Mouse (Mus musculus): ENCODE measurements around the gene Nup153. TPM values are rescaled to one million over a fixed set of nuclear protein-coding genes. Genes with fewer than 3 reads are reported as not detected.

Gene Nup153
- polyA plus RNA-seq, 1 experiment from 2014 or later = 38.0 TPM

DNA sequence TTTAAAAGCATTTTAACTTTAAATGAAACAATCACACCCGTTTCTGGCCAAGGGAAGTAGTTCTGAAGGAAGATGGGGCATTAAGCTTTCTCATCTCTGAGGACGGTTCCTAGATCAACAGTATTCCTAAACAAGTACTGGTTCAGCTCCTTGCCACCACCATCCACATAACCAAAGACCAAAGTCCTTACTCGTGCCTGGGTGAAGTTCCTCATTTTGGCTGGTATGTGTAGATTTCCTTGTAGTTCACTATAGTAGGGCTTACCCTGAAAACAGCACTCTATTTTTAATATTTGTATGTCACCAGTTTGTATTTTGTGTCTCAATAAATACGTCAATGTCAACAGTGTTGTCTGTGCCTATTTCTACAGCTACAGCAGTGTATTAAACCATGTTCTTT, 50.0 kb downstream of the Nup153 start:
- Histone ChIP-seq H3K27me3 (ENCODE audit: control insufficient read depth, insufficient read depth, low read length) (no peaks in the 10 kb centered on the region), H3K9me3 (ENCODE audit: control insufficient read depth, low read depth, low read length) (no peaks in the 10 kb centered on the region), H3K4me1 (ENCODE audit: control insufficient read depth, insufficient read depth, low read length) (no peaks in the 10 kb centered on the region), H3K4me2 (replicated peaks; ENCODE audit: low read depth, low read length) (no peak overlapping the region), H3K9ac (replicated peaks; ENCODE audit: low read depth, low read length) (no peak overlapping the region), H3K36me3 (ENCODE audit: control insufficient read depth, insufficient read depth, low read length) (peaks cover 45% of the 10 kb centered on the region), H3K4me3 (ENCODE audit: low read depth, low read length) (no peak overlapping the region), H3K27ac (ENCODE audit: low read length) (no peak overlapping the region)
- 83% methylated on average over 4 of the region's 4 CpGs for WGBS
- ATAC-seq (ENCODE audit: insufficient number of reproducible peaks, insufficient read depth, low FRiP score, low read depth) = no peak

DNA sequence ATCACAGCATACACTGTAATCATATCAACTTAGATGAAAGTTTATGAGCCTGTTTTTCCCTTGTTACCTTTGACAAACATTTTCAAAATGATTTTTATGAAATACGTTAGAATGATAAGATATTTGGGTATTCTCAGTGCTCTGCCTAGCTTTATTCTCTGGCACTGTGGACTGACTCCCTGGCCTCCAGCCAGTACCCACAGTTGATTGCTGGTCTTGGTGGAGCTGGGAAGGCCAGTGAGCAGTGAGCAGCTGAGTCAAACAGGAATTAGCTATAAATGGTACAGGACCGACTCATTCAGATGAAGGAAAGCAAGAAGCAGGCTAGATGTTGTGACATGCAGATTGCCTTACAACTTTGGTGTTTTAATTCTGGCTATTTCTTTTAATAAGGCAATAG, 53.1 kb downstream of the Nup153 start:
- no peak overlapping the region for H3K4me3 ChIP-seq (ENCODE audit: low read depth, low read length)
- no peaks in the 10 kb centered on the region for H3K9me3 ChIP-seq (ENCODE audit: control insufficient read depth, low read depth, low read length)
- H3K36me3 ChIP-seq (ENCODE audit: control insufficient read depth, insufficient read depth, low read length) = peaks cover 31% of the 10 kb centered on the region
- peaks cover 5% of the 10 kb centered on the region; the same call in 1 of the 2 replicates for H3K4me1 ChIP-seq (ENCODE audit: control insufficient read depth, insufficient read depth, low read length)
- no peak overlapping the region for H3K9ac ChIP-seq (replicated peaks; ENCODE audit: low read depth, low read length)
- no peaks in the 10 kb centered on the region for H3K27me3 ChIP-seq (ENCODE audit: control insufficient read depth, insufficient read depth, low read length)
- no peak overlapping the region for H3K4me2 ChIP-seq (replicated peaks; ENCODE audit: low read depth, low read length)
- ATAC-seq (ENCODE audit: insufficient number of reproducible peaks, insufficient read depth, low FRiP score, low read depth) = no peak
- no peak overlapping the region for H3K27ac ChIP-seq (ENCODE audit: low read length)
- WGBS = 84% methylated on average over 2 of the region's 2 CpGs

DNA sequence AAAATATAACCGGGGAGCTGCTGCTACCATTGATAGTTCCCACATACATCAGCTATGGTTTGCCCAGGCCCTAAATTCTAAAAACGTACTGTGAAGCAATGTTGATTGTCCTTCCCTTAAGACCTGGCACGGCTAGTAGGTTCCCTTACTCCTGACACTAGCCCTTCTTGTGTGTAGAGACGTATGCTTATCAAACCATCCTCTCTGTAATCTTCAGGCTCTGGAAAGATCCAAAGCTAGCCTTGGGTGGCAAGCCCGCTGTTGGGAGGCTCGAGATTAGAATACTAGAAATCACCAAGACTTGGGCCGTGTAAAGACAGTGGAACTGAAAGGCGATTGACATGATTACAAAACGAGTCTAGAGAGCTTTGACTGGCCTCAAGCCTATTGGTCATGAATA, 57.2 kb downstream of the Nup153 start:
- Histone ChIP-seq H3K4me3 (ENCODE audit: low read depth, low read length) (peak overlapping the region; percentile 89), H3K27me3 (ENCODE audit: control insufficient read depth, insufficient read depth, low read length) (no peaks in the 10 kb centered on the region), H3K9me3 (ENCODE audit: control insufficient read depth, low read depth, low read length) (no peaks in the 10 kb centered on the region), H3K9ac (replicated peaks; ENCODE audit: low read depth, low read length) (peak overlapping the region; percentile 7; the same call in 1 of the 2 replicates), H3K36me3 (ENCODE audit: control insufficient read depth, insufficient read depth, low read length) (peaks cover 6% of the 10 kb centered on the region; the same call in 1 of the 2 replicates), H3K4me1 (ENCODE audit: control insufficient read depth, insufficient read depth, low read length) (peaks cover 8% of the 10 kb centered on the region), H3K27ac (ENCODE audit: low read length) (no peak overlapping the region), H3K4me2 (replicated peaks; ENCODE audit: low read depth, low read length) (peak overlapping the region; percentile 76)
- no peak for ATAC-seq (ENCODE audit: insufficient number of reproducible peaks, insufficient read depth, low FRiP score, low read depth)
- WGBS = 62% methylated on average over 9 of the region's 9 CpGs

DNA sequence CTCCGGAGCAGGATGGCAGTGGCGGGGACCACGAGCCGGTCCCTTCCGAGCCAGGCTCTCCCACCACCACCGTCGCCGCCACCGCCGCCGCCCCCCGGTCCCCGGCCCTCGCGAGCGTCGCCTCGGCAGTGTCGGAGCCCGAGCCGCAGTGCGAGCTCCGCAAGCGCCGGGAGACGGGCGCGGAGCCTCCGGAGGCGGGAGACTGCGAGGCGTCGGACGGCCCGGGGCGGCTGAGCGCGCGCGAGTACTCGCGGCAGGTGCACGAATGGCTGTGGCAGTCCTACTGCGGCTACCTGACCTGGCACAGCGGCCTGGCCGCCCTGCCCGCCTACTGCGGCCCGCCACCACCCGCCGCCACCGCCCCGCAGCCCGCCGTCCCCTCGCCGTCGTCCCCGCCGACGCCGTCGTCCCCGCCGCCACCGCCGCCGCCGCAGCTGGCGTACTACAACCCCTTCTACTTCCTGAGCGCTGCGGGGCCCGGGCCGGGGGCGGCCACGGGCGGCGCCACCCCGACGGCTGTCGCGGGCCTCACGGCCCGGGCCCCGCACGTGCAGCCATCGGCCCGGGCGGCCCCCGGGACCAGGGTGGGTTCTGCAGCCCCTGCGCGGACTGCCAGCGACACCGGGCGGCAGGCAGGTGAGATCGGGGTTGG, 58.0 kb downstream of the Nup153 start:
- peak overlapping the region; percentile 80 for H3K9ac ChIP-seq (replicated peaks; ENCODE audit: low read depth, low read length)
- peak overlapping the region; percentile 89 for H3K4me3 ChIP-seq (ENCODE audit: low read depth, low read length)
- ATAC-seq (ENCODE audit: insufficient number of reproducible peaks, insufficient read depth, low FRiP score, low read depth) = peak; percentile 71
- under 1% methylated on average over 64 of the region's 96 CpGs for WGBS
- H3K4me1 ChIP-seq (ENCODE audit: control insufficient read depth, insufficient read depth, low read length) = peaks cover 8% of the 10 kb centered on the region
- H3K9me3 ChIP-seq (ENCODE audit: control insufficient read depth, low read depth, low read length) = no peaks in the 10 kb centered on the region
- no peaks in the 10 kb centered on the region for H3K27me3 ChIP-seq (ENCODE audit: control insufficient read depth, insufficient read depth, low read length)
- H3K36me3 ChIP-seq (ENCODE audit: control insufficient read depth, insufficient read depth, low read length) = no peaks in the 10 kb centered on the region; the same call in 1 of the 2 replicates
- H3K4me2 ChIP-seq (replicated peaks; ENCODE audit: low read depth, low read length) = peak overlapping the region; percentile 76
- H3K27ac ChIP-seq (ENCODE audit: low read length) = peak overlapping the region; percentile 44; the same call in 1 of the 2 replicates

DNA sequence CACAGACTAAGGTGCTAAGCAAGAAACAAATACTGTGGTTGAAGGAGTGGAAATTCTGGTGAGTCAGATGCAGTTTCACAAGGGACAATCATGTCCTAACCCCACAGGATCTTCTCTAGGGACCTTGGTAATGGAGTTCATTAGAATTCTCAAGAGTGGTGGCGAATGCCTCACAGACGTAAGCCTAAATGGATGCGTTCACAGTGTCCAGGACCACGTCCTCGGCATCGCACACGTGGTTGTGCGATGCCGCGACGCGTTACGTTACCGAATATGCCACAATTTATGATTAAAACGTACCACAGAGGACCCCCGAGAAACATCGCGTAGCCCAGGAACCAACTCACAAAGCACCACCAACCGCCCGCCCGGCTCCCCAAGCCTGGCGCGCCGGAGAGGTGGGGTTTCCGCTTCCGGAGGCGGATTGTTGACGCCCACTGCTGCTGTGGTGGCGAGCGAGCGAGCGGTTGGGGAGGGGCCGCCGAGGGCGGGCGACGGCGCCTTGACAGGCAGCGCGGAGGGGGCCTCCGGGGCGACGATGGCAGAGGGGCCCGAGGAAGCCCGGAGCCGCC, 58.6 kb downstream of the Nup153 start, which contains the start of gene Fam8a1:
Fam8a1 (plus strand) TSS at position 475 of the 572 bp plus-strand sequence.
- peak within 1 kb of the TSS; percentile 76 for H3K4me2 ChIP-seq (replicated peaks; ENCODE audit: low read depth, low read length)
- peak within 1 kb of the TSS; percentile 89 for H3K4me3 ChIP-seq (ENCODE audit: low read depth, low read length)
- no peaks in the 10 kb centered on the region for H3K9me3 ChIP-seq (ENCODE audit: control insufficient read depth, low read depth, low read length)
- 1% methylated on average over 46 of the region's 46 CpGs for WGBS
- H3K4me1 ChIP-seq (ENCODE audit: control insufficient read depth, insufficient read depth, low read length) = peaks cover 8% of the 10 kb centered on the region
- H3K27ac ChIP-seq (ENCODE audit: low read length) = peak within 1 kb of the TSS; percentile 44; the same call in 1 of the 2 replicates
- no peaks in the 10 kb centered on the region for H3K27me3 ChIP-seq (ENCODE audit: control insufficient read depth, insufficient read depth, low read length)
- H3K36me3 ChIP-seq (ENCODE audit: control insufficient read depth, insufficient read depth, low read length) = no peaks in the 10 kb centered on the region
- H3K9ac ChIP-seq (replicated peaks; ENCODE audit: low read depth, low read length) = peak within 1 kb of the TSS; percentile 80
- ATAC-seq (ENCODE audit: insufficient number of reproducible peaks, insufficient read depth, low FRiP score, low read depth) = peak; percentile 93

DNA sequence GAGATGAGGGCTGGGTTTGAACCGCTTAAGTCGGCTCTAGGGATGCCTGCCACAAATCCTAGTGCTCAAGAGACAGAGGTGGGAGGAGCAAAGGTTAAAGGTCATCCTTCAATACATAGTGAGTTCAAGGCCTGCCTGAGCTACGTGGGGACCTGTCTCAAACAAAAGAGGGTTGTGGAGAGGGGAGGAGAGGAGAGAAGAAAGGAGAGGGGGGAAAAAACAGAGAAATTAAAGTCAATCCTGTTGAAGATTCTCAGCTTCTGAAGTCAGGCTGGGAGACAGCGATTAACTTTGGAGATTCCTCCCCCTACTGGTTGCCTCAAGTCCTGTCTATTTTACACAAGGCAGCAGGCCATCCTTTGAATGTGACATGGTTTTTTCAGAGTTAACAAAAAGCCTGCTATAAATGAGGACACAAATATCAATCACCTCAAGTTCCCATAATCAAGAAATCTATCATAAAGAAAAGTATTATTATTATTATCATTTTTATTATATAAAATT, 64.2 kb downstream of the Nup153 start:
- no peaks in the 10 kb centered on the region for H3K9me3 ChIP-seq (ENCODE audit: control insufficient read depth, low read depth, low read length)
- no peaks in the 10 kb centered on the region for H3K36me3 ChIP-seq (ENCODE audit: control insufficient read depth, insufficient read depth, low read length)
- no peak overlapping the region for H3K9ac ChIP-seq (replicated peaks; ENCODE audit: low read depth, low read length)
- H3K4me3 ChIP-seq (ENCODE audit: low read depth, low read length) = no peak overlapping the region
- H3K27ac ChIP-seq (ENCODE audit: low read length) = no peak overlapping the region
- 40% methylated on average over 4 of the region's 4 CpGs for WGBS
- no peak for ATAC-seq (ENCODE audit: insufficient number of reproducible peaks, insufficient read depth, low FRiP score, low read depth)
- no peak overlapping the region for H3K4me2 ChIP-seq (replicated peaks; ENCODE audit: low read depth, low read length)
- H3K4me1 ChIP-seq (ENCODE audit: control insufficient read depth, insufficient read depth, low read length) = no peaks in the 10 kb centered on the region
- no peaks in the 10 kb centered on the region for H3K27me3 ChIP-seq (ENCODE audit: control insufficient read depth, insufficient read depth, low read length)

DNA sequence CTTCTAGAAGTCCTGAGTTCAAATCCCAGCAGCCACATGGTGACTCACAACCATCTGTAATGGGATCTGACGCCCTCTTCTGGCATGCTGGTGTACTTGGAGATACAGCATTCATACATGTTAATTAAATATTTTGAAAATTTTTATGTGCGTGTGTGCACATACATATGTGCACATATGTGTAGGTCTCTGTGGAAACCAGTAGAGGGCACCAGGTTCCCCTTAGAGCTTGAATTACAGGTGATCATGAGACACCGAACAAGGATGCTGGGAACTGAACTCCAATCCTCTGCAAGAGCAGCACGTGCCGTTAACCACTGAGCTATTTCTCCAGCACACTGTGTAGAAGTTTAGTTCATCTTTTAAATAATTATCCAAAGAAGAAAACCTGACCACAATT, 68.5 kb downstream of the Nup153 start:
- ATAC-seq (ENCODE audit: insufficient number of reproducible peaks, insufficient read depth, low FRiP score, low read depth) = no peak
- Histone ChIP-seq H3K9me3 (ENCODE audit: control insufficient read depth, low read depth, low read length) (no peaks in the 10 kb centered on the region), H3K27me3 (ENCODE audit: control insufficient read depth, insufficient read depth, low read length) (no peaks in the 10 kb centered on the region), H3K4me3 (ENCODE audit: low read depth, low read length) (no peak overlapping the region), H3K4me2 (replicated peaks; ENCODE audit: low read depth, low read length) (no peak overlapping the region), H3K4me1 (ENCODE audit: control insufficient read depth, insufficient read depth, low read length) (no peaks in the 10 kb centered on the region), H3K27ac (ENCODE audit: low read length) (no peak overlapping the region), H3K9ac (replicated peaks; ENCODE audit: low read depth, low read length) (no peak overlapping the region), H3K36me3 (ENCODE audit: control insufficient read depth, insufficient read depth, low read length) (no peaks in the 10 kb centered on the region)
- WGBS = 91% methylated on average over 5 of the region's 5 CpGs

DNA sequence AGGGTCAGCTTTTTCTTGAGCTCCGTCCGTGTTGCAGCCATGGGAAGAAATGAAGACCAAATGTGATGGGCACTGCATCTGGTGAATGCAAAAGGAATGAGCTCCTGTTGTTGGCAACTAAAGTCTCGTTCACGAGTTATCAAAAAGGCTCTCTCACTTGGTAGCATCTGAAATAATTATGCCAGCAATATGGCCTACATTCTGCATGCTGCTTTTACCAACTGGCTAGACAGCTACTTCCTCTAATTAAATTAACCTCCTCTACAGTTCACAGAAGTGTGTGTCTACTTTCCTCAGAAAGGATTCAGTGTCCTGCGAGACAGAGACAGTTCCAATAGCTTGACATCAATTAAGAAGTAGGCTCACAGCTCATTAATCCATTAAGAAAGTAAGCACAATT, 73.2 kb downstream of the Nup153 start:
- H3K4me2 ChIP-seq (replicated peaks; ENCODE audit: low read depth, low read length) = no peak overlapping the region
- no peaks in the 10 kb centered on the region for H3K9me3 ChIP-seq (ENCODE audit: control insufficient read depth, low read depth, low read length)
- H3K9ac ChIP-seq (replicated peaks; ENCODE audit: low read depth, low read length) = no peak overlapping the region
- WGBS = 82% methylated on average over 5 of the region's 5 CpGs
- H3K4me1 ChIP-seq (ENCODE audit: control insufficient read depth, insufficient read depth, low read length) = no peaks in the 10 kb centered on the region
- no peaks in the 10 kb centered on the region for H3K36me3 ChIP-seq (ENCODE audit: control insufficient read depth, insufficient read depth, low read length)
- no peak overlapping the region for H3K4me3 ChIP-seq (ENCODE audit: low read depth, low read length)
- no peak for ATAC-seq (ENCODE audit: insufficient number of reproducible peaks, insufficient read depth, low FRiP score, low read depth)
- no peak overlapping the region for H3K27ac ChIP-seq (ENCODE audit: low read length)
- H3K27me3 ChIP-seq (ENCODE audit: control insufficient read depth, insufficient read depth, low read length) = no peaks in the 10 kb centered on the region
